Mouse (Mus musculus): ENCODE results near the gene Ccn5. TPM values are rescaled to one million over a fixed set of nuclear protein-coding genes. Genes with fewer than 3 reads are reported as not detected.

Gene Ccn5
- 0.39 and 0.68 TPM in 2 replicates for polyA plus RNA-seq (2014; fragmentation: Nextera tagmentation; extraction: Ambion mirVana)

GRCm38 (mm10) chr2:163820607-163821006 lies at the start of gene Ccn5:
TSS of gene Ccn5 (plus strand) at chr2:163820861.
- H3K4me3 ChIP-seq (ENCODE audit: low read depth, low read length) = no peak within 1 kb of the TSS
- TF ChIP-seq CTCF (IDR thresholded peaks at IDR 0.05; ENCODE audit: low read depth) = no peak

DNA sequence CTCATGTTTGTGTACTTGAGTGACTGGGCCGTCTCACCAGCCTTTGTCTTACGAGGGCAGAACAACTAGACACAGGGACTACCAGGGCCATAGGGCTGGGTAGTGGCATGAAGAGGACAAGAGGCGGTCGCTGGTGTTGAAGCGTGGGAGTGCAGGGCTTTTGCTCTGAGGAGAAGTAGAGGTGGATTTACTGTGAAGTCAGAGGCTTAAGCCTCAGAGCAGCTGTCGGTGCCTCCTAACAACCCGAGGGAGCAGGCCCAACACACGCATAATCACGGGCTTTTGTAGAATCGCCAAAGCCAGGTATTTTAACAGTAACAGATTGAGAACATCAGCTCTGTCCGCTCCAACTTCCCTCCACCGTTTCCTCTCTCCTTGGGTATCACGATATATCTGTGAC lies 44.0 kb upstream of the Ccn5 start:
- H3K36me3 ChIP-seq (ENCODE audit: insufficient read depth) = no peaks in the 10 kb centered on the region
- H3K4me1 ChIP-seq (ENCODE audit: insufficient read depth) = no peaks in the 10 kb centered on the region
- no peak overlapping the region for H3K27ac ChIP-seq (ENCODE audit: low read depth)
- H3K9me3 ChIP-seq (ENCODE audit: low read depth, low read length) = no peaks in the 10 kb centered on the region
- no peaks in the 10 kb centered on the region for H3K27me3 ChIP-seq (ENCODE audit: insufficient read depth, low read length)
- no peak for ATAC-seq (ENCODE audit: insufficient read depth)
- H3K9ac ChIP-seq = no peak overlapping the region
- no peak overlapping the region for H3K4me2 ChIP-seq
- H3K4me3 ChIP-seq (ENCODE audit: low read depth, low read length) = no peak overlapping the region
- DNase-seq = no peak
- WGBS = 21% methylated on average over 13 of the region's 13 CpGs
- no peak for TF ChIP-seq CTCF (IDR thresholded peaks at IDR 0.05; ENCODE audit: low read depth)

More at GRCm38 (mm10) chr2:163820607-163821006, at the start of gene Ccn5:
- Histone ChIP-seq H3K27ac (ENCODE audit: low read depth) (no peak within 1 kb of the TSS), H3K9ac (no peak within 1 kb of the TSS), H3K27me3 (ENCODE audit: insufficient read depth, low read length) (no peaks in the 10 kb centered on the region), H3K4me2 (no peak within 1 kb of the TSS), H3K36me3 (ENCODE audit: insufficient read depth) (no peaks in the 10 kb centered on the region), H3K9me3 (ENCODE audit: low read depth, low read length) (no peaks in the 10 kb centered on the region), H3K4me1 (ENCODE audit: insufficient read depth) (no peaks in the 10 kb centered on the region)
- DNase-seq (no peak), ATAC-seq (ENCODE audit: insufficient read depth) (no peak)
- WGBS = 52% methylated on average over 4 of the region's 4 CpGs

GRCm38 (mm10) chr2:163777061-163777460 lies 43.6 kb upstream of the Ccn5 start:
- no peak for TF ChIP-seq CTCF (IDR thresholded peaks at IDR 0.05; ENCODE audit: low read depth)
- Histone ChIP-seq H3K27me3 (ENCODE audit: insufficient read depth, low read length) (no peaks in the 10 kb centered on the region), H3K9me3 (ENCODE audit: low read depth, low read length) (no peaks in the 10 kb centered on the region), H3K27ac (ENCODE audit: low read depth) (no peak overlapping the region), H3K4me3 (ENCODE audit: low read depth, low read length) (no peak overlapping the region), H3K36me3 (ENCODE audit: insufficient read depth) (no peaks in the 10 kb centered on the region), H3K4me2 (no peak overlapping the region), H3K4me1 (ENCODE audit: insufficient read depth) (no peaks in the 10 kb centered on the region), H3K9ac (no peak overlapping the region)
- ATAC-seq (ENCODE audit: insufficient read depth) (no peak), DNase-seq (no peak)
- 2% methylated on average over 2 of the region's 2 CpGs for WGBS

GRCm38 (mm10) chr2:163778896-163779295 lies 41.8 kb upstream of the Ccn5 start:
- Histone ChIP-seq H3K27me3 (ENCODE audit: insufficient read depth, low read length) (no peaks in the 10 kb centered on the region), H3K9me3 (ENCODE audit: low read depth, low read length) (no peaks in the 10 kb centered on the region), H3K9ac (no peak overlapping the region), H3K4me1 (ENCODE audit: insufficient read depth) (no peaks in the 10 kb centered on the region), H3K27ac (ENCODE audit: low read depth) (no peak overlapping the region), H3K4me3 (ENCODE audit: low read depth, low read length) (no peak overlapping the region), H3K36me3 (ENCODE audit: insufficient read depth) (no peaks in the 10 kb centered on the region), H3K4me2 (no peak overlapping the region)
- ATAC-seq (ENCODE audit: insufficient read depth) (no peak), DNase-seq (no peak)
- WGBS = 75% methylated on average over 4 of the region's 4 CpGs
- no peak for TF ChIP-seq CTCF (IDR thresholded peaks at IDR 0.05; ENCODE audit: low read depth)

- ATAC-seq (ENCODE audit: insufficient read depth) (no peak), DNase-seq (no peak)
- no peaks in the 10 kb centered on the region for H3K4me1 ChIP-seq (ENCODE audit: insufficient read depth)
- H3K9me3 ChIP-seq (ENCODE audit: low read depth, low read length) = no peaks in the 10 kb centered on the region
- no peaks in the 10 kb centered on the region for H3K36me3 ChIP-seq (ENCODE audit: insufficient read depth)
- TF ChIP-seq CTCF (IDR thresholded peaks at IDR 0.05; ENCODE audit: low read depth) = no peak
- 77% methylated on average over 6 of the region's 6 CpGs for WGBS
- no peak overlapping the region for H3K9ac ChIP-seq
- H3K4me3 ChIP-seq (ENCODE audit: low read depth, low read length) = no peak overlapping the region
- H3K27me3 ChIP-seq (ENCODE audit: insufficient read depth, low read length) = no peaks in the 10 kb centered on the region
- no peak overlapping the region for H3K27ac ChIP-seq (ENCODE audit: low read depth)
- no peak overlapping the region for H3K4me2 ChIP-seq
Measured at GRCm38 (mm10) chr2:163783368-163783767, 37.3 kb upstream of the Ccn5 start.

- Histone ChIP-seq H3K9me3 (ENCODE audit: low read depth, low read length) (no peaks in the 10 kb centered on the region), H3K4me2 (no peak overlapping the region), H3K4me1 (ENCODE audit: insufficient read depth) (no peaks in the 10 kb centered on the region), H3K4me3 (ENCODE audit: low read depth, low read length) (no peak overlapping the region), H3K9ac (no peak overlapping the region), H3K36me3 (ENCODE audit: insufficient read depth) (no peaks in the 10 kb centered on the region), H3K27ac (ENCODE audit: low read depth) (no peak overlapping the region), H3K27me3 (ENCODE audit: insufficient read depth, low read length) (no peaks in the 10 kb centered on the region)
- no peak for ATAC-seq (ENCODE audit: insufficient read depth)
- no peak for TF ChIP-seq CTCF (IDR thresholded peaks at IDR 0.05; ENCODE audit: low read depth)
- no peak for DNase-seq
- WGBS = 53% methylated on average over 4 of the region's 4 CpGs
Measured at GRCm38 (mm10) chr2:163783901-163784300, 36.8 kb upstream of the Ccn5 start.

DNA sequence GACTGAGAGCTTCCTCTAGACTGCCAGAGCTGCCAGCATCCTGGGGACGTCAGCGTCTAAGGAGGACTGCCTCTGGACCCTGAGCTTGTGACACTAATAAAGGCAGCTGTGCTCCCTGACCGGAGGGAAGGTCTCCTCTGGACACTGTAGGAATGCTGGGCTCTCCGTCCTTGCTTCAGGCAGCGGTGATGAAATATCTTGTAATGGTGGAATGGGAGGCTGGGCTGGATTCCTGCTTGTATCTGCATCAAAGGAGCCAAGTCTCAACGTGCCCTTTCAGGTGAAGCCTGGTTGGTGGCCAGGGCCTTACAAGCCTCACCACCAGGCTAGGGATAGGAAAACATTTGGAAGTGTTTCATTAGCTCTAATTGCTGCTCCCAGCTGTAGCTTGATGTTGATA lies 33.6 kb upstream of the Ccn5 start:
- Histone ChIP-seq H3K9ac (no peak overlapping the region), H3K4me3 (ENCODE audit: low read depth, low read length) (no peak overlapping the region), H3K4me1 (ENCODE audit: insufficient read depth) (no peaks in the 10 kb centered on the region), H3K4me2 (no peak overlapping the region), H3K27ac (ENCODE audit: low read depth) (no peak overlapping the region), H3K36me3 (ENCODE audit: insufficient read depth) (no peaks in the 10 kb centered on the region), H3K27me3 (ENCODE audit: insufficient read depth, low read length) (no peaks in the 10 kb centered on the region), H3K9me3 (ENCODE audit: low read depth, low read length) (no peaks in the 10 kb centered on the region)
- no peak for DNase-seq
- no peak for TF ChIP-seq CTCF (IDR thresholded peaks at IDR 0.05; ENCODE audit: low read depth)
- 76% methylated on average over 6 of the region's 6 CpGs for WGBS
- ATAC-seq (ENCODE audit: insufficient read depth) = no peak

- no peak overlapping the region for H3K27ac ChIP-seq (ENCODE audit: low read depth)
- H3K4me2 ChIP-seq = no peak overlapping the region
- H3K27me3 ChIP-seq (ENCODE audit: insufficient read depth, low read length) = no peaks in the 10 kb centered on the region
- no peaks in the 10 kb centered on the region for H3K36me3 ChIP-seq (ENCODE audit: insufficient read depth)
- WGBS = 56% methylated on average over 3 of the region's 3 CpGs
- peak; percentile 54; the same call in 1 of the 2 replicates for ATAC-seq (ENCODE audit: insufficient read depth)
- H3K9ac ChIP-seq = no peak overlapping the region
- DNase-seq = peak; percentile 86
- no peaks in the 10 kb centered on the region for H3K9me3 ChIP-seq (ENCODE audit: low read depth, low read length)
- H3K4me3 ChIP-seq (ENCODE audit: low read depth, low read length) = no peak overlapping the region
- TF ChIP-seq CTCF (IDR thresholded peaks at IDR 0.05; ENCODE audit: low read depth) = peak; percentile 84
- no peaks in the 10 kb centered on the region for H3K4me1 ChIP-seq (ENCODE audit: insufficient read depth)
Measured at GRCm38 (mm10) chr2:163787709-163788108, 33.0 kb upstream of the Ccn5 start.

All from lung, embryonic 14.5 days (tissue).